Mouse (Mus musculus) left cerebral cortex, adult 11 months (tissue): ENCODE measurements around the gene Gm12355.

Experiments used
- DNase-seq: peaks from one replicate; pipeline ENCODE4 v3.0.0; 2022; ENCODE audit warnings: low spot score

Gm12355 gene

DNA sequence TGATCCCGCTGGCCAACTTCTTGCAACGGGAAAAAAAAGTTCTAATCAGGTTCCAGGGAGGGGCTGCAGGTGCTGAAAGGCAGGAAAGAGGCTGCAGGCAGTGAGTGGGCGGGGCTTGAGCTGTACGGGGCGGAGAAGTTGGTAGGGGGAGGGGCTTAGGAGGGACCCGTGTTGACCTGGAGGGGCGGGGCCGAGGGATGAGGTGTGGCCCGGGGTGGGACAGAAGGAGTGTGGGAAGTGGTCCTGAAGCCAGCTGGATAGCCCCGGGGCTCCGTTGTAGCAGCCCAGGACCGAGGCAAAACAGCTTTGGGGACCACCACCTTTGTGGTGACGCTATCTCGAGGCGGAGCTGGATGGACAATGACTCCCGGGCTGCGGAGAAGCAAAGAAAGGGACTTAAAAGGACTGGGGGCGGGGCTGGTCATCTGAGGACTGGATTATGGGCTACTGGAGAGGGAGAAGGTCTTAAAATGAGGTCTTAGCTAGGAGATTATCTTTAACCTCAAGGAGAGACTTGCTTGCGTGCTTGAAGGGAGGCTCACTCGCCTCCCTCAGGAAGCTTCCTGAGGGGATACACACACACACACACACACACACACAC, 23.3 kb downstream of the Gm12355 start:
- no peak for DNase-seq

DNA sequence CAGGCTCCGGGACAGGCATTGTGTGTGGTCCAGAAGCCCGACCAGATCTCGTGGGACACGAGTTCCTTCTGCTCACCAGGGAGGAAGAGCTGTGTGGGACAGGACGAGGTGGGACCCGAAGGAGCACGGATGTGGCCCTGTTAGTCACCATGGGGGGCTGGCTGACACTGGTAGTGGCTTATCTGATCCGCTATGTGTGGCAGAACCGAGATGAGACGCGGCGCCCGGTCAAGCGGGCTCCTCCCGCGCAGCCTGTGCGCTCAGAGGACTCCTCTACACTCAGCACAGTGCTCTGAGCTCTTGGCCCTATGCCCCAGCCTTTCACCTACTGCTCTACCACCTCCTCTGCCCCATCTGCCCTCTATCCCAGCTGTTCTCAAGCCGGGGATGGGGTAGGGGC, 26.2 kb downstream of the Gm12355 start:
- no peak for DNase-seq

DNA sequence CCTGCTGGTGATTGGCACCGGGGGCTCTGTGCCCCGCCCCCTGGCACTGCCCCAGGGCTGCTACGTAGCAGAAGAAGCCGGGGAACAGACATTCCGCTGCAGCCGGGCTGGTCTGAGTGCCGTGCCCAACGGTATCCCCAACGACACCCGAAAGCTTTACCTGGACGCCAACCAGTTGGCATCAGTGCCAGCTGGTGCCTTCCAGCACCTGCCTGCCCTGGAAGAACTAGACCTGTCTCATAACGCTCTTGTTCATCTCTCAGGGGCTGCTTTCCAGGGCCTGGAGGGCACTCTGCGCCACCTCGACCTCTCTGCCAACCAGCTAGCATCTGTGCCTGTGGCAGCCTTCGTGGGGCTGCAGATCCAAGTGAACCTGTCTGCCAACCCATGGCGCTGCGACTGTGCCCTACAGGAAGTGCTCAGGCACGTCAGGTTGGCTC, 26.6 kb downstream of the Gm12355 start:
- no peak for DNase-seq

DNA sequence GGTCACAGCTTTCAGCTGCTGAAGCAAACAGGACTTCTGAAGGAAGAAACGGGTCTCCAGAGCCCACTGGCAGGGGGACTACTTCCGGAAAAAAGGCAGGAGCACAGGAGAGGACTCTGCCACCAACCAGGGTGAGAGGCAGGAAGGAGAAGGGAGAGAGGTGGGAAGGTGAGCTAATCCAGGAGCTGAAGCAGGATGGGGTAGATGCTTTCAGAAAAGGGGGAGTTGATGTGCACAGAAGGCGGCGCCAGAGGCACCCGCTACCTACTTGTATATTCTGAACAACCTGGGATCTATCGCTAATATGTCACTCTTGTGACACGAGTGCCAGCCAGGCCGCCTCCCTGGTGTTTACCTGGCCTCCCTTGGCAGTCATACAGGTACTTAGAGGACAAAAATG, 27.5 kb downstream of the Gm12355 start, which contains the start of gene Lrrc3c:
Gene Lrrc3c, plus strand, starts transcription at position 301 of the 400 bp plus-strand sequence.
- no peak for DNase-seq

DNA sequence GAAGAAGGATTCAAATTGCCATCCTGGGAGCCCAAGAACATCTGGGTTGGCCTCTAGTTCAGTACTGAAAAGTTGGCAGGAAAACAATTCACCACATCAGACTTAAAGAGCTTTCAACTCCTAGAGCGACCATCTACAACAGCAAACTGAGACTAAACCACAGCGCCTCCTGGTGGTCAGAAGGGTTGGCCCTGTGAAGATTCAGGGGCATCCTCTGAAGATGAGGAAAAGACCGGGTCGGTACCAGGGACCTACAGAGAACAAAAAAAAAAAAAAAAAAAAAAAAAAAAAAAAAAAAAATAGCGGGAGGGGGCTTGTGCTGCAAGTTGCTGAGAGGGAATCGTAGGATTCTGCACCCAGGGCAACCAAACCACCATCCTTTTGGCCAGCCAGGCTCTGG, 28.1 kb downstream of the Gm12355 start:
- DNase-seq, result no peak

DNA sequence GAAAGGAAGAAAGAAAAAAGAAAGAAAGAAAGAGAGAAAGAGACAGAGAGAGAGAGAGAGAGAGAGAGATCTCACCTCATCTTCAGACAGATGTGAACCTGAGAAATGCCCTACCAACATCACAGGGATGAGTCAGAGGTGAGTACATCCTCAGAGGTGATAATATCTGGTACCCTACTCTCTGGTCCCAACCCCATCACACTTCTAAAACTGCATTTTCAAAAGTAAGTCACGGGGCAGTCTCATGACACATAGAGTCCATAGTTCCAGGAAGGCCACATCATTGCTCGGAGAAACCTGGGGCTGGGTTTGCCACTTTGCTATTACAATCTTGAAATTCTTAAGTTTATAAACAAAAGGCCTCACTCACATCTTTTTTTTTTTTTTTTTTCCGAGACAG, 29.5 kb downstream of the Gm12355 start:
- DNase-seq, result no peak

DNA sequence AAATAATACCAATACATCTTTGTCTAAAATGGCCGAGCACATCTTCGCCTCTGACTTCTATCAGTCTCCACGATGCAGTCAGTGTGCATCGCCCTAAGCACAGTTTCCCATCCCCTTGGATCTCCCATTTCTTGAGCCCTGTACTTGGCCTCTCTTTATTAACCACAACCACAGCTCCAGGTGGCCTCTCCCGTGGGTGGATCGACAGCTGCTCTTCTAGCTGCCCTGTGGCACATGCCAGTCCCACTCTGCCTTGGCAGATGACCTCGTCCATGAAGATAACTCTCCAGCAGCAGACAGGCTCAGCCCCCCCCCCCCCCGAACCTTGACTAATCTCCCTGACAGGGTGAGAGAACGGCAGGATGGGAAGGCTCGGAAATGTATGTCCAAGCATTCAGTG, 30.0 kb downstream of the Gm12355 start:
- no peak for DNase-seq

DNA sequence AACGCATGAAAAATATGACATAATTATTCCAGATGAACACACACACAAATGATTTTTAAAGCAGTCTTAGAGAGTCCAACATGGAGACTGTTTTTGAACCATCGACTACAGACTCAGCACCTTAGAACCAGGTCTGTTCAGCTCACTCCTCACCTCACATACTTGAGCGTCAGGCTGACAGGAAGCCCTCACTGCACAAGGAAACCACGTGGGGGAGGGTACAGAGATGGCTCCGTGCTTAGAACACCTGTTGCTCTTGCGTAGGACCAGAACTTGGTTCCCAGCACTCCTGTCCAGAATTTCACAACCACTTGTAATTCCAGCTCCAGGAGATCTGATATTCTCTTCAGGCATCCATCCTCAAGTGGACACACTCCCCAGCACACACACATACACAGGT, 30.4 kb downstream of the Gm12355 start:
- DNase-seq, result no peak

DNA sequence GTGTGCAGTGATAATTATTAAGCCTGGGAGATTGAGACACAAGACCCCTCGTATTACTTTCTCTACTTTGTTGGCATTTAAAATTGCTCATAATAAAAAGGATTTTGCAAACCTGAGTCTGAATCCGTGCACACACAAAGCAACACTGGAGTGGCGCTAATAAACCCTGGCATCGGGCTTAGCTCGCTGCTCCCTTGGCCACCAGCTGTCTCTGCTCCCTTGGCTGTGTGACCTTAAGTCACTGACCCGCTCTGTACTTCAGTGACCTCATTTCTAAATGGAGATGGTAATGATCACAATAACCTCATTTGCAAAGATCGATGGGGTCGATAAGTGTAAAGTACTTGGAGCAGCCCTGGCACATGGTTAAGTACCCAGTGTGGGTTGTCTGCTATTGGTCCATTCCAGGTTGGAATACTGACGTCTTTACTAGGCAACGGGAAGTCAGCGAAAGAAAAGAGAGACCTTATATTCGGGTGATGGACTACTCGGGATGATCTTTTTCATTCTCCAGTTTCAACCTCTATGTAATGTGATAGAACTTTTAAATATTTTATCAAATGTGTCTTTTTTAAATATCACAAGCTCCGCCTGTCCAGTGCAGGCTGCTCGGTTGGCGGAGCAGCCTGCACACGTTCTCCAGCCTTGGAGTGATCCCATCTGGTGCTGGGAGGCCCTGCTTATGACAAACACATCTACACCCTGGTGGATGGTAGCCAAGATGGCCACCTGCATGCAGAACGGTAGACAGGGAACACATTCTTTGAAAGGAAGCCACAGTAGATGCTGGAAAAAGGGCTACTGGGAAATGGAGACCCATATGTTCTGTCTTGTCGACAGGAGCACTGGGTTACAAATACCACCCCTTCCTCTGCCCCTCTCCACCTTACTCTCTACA, 34.7 kb downstream of the Gm12355 start:
- DNase-seq, result no peak

DNA sequence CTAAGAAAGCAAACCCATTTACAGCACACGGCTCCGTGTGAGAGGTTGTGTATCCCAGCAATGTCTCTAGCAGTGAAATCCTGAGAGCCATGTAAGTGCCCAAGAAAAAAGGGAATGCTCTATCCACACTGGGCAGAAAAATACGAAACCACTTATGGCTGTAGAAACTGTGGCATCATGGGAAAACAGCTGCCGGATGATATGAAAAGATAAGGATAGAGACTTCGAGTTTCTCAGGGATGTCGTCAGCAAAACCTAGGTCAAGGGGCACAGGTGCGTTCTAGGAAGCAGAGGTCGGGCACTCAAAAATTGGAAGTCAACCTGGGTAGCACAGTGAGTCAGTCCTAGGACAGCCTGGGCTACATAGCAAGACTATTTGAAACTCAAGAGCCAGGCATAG, 36.2 kb downstream of the Gm12355 start:
- no peak for DNase-seq

DNA sequence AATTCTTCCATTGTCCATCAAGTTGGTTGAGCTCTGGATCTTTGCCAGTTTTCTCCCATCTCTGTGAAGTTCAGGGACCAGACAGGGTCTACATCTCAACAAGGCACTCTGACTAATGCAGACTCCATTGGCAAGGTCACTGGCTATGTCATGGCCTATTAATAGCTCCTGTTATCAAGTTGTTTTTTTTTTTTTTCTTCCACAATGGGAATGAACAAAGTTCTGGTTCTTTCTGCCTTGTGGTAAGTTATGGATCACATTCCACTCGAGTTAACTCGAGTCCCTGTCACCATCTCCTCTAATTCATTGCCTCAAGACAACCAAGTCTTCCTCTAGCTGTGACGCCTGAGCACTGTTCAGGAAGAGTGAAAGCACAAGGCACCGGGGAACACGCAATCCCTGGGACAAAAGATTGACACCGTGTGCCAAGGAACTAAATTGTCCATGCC, 36.6 kb downstream of the Gm12355 start:
- no peak for DNase-seq

DNA sequence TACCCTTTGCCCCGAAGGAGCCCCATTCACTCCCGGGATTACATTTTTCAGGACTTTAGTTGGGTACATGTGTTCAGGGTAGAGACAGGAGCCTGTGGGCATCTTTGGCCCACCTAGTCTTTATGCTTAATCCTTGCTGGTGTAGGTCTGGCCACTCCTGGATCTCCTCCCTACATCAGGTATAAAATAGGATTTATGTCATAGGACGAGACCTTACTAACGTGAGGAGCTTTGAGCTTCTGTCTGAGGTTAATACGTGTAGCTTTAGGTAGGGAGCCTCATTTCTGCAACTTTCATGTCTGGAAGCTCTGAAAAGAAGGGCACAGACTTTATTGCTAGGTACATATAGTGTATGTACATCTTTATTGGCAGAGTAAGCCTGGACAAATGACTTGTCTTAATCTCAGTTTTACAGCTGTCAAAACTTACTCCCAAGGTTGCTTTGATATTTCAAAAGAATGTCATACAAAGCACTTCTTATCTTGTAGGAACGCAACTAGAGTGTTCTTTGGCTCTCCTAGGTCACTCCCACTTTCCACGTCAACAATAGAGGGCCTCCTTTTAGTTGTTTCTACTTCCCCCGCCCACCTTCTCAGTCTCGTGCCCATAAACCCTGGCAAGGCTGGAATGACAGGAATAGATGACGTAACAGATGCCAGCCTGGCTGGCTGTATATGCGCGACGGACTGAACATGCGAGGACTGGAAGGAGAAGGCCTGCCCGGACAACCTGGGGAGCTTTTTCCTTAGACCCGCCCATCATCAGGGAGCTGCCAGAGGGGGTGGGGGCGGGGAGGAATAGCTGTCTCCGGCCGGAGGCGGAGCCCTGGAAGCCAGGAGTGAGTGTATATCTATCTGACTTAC, 37.5 kb downstream of the Gm12355 start:
- DNase-seq, result peak; percentile 34

DNA sequence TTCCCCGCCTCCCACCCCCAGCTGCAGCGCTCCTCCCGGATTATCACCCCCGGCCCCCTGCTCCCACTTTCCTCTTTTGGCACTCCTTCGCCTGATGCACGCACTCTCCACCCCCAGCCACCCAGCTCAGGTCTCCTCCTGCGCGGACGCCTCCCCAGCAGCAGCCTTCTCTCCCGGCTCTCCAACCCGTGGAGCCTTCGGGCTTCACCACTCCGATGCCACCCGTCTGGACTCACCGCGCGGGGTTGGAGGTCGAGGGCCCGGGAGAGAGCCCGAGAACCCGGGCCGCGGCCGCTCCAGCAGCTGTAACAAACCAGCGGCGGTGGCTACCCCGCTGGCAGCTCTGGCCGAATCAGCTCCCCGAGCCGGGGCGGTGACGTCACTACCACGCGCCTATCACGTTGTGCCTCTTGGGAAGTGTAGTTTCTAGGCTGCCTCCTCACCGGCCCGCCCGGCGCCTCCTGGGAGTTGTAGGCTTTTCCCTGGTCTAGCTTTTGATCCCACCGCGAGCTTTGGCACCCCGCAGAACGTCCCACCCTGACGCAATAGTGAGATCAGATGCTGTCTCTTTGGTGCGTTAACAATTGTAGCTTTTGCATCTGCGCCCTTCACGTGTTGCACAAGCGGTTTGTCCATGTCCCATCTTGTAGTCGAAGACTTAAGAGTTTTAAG, 38.4 kb downstream of the Gm12355 start, which contains the start of gene Ormdl3:
Gene Ormdl3, minus strand, starts transcription at position 477 of the 672 bp plus-strand sequence.
- peak; percentile 96 for DNase-seq

DNA sequence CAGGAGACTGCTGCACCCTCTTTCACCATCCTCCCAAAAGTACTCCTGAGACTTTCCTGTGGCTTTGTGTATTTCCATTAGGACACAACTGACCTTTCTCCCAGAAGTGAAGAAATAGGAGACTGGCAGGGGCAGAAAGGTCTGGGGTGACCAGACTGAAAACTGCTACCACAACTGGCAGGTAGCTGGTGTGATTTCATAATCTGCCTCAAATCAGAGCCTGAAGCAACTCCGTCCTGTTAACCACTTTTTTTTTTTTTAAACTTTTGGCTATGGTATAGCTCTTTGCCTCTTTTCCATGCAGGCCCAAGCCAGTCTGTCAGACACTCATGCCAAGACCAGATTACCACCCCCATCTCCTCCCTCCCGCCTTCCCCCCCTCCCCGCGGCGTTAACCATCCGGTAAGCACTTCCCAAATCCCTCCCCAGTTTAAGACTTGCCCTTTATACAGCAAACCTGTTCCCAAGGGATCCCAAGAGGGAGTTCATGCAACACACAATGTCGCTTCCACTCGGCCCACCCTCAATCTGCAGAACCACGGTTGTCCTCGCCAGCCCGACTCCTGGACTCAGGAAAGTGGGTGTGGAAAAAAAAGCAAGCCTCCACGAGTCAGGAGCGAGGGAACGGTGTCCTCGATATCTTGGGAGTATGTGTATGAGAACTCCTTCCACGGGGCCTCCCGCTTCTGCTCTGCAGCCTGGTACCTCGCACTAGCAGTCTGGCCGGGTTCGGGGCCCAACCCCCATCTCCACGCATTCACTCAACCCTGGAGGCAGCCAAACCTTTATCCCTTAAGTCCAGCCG, 39.2 kb downstream of the Gm12355 start:
- peak; percentile 14 for DNase-seq

DNA sequence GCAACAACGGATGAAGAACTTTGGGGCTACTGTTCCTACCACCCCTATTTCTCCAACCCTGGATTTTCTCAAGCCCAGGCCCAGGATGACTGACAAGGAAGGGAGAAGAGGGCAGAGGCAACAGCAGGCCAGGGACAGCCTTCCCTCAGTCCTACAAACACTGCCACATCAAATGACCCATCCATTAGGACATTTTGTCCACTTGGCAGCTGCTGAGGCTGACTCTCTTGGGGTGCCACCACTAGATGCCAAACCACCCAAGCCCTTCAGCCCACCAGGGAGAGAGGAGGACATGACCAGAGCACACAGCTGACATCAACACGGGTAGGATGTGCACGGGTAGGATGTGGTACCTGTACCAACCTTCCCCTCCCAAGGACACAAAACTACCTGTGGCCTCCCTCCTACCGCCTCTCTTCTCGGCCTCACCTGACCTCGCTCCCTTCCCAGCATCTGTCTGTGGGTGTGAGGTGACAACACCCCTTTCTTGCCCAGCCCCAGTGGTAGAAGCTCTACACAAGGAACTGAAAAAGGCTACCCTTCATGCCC, 40.8 kb downstream of the Gm12355 start:
- DNase-seq, result no peak

DNA sequence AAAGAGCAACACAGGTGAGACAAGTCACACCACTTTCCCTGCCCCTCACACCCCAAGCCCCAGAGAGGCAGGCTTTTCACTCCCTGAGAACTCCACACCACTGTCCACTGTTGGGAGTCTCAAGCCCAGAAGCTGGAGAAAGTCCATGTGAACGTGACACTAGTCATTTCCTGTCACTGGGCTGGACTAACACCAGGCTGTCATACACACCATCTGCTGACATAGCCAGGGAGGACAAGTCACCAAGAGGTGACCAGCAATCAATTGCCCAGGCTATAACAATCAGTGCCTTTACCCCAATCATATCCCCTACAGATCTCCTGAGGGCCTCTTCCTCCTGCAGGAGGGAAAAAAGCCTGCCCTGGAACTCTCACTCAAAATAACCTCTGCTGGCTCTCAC, 41.3 kb downstream of the Gm12355 start:
- DNase-seq, result no peak

DNA sequence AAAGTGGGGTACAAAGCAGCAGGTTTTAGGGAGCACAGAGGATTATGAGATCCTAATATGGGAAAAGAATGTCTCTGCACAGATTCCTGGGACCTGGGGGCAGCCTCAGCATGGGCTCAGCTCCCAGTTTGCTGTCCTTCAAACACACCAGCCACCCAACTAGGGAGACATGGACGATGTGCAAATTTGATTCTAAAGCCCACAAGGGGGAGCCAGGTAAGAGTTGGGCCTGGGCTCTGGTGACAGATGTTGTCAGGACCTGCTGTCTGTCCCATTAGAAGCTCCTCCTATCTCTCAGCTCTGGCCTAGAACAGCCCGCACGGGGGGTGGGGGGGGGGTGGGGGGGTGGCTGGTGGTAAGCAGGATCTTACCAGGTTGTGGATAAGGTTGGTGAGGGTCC, 41.9 kb downstream of the Gm12355 start:
- DNase-seq, result no peak

DNA sequence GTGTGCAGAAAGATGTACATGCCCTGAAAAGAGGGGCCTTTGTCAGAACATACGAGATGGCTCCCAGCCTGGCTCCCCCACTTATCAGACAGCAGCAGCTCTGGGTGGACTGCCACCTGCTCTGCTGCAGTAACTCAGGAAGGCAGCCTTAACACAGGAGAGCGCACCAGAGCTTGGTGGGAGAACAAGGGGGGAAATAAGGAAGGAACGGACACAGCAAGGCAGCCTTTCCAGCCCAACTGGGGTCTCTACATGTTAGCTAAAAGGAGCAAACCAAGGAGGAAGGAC, 42.3 kb downstream of the Gm12355 start:
- DNase-seq, result no peak

DNA sequence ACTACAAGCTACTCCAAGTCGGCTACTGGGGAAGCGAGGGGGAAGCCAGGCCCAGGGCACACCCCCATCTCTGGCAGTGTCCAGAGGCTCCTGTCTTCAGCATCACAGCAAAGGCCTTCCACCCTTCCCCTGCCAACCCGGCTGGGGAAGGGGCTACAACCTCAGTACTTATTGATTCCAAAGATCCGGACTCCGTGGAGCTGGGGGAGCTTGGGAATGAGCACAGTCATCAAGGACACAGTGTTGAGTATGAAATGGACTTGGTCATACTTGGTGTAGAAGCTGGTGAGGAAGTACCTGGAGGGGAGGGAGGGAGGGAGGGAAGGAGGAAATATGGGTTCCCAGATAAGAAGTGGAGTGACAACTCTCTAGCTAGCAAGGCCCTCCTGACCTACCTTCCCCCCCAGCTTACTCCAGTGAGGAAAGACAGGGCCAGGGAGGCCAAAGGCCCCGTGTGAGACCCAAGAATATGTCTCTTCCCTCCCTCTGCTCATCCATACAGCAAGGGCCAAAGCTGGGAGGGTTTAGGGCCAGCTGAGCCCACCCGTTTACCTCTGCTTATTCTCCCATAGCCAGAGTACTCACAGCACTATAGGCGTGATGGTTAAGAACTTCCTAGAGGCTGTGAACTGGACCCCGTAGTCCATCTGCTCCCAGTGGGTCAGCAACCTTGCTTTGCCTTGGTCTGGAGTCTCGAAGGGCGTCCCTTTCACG, 42.8 kb downstream of the Gm12355 start:
- DNase-seq, result no peak

DNA sequence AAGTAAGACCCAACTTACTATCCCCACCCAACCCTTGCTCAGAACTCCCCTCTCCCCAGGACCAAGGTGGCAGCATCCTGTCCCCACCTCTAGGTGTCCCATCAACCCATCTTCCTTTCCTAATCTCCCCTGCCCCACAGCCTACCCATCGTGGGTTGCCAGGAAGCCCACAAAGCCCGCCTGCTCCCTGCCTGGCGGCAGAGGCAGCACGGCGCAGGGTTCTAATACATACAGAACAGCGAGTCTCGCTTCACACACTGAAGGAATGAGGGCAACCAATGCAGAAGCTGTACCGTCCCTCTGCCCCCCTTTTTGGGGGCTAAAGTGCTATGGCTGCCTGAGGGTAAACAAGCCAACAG, 43.5 kb downstream of the Gm12355 start:
- no peak for DNase-seq
